Mouse (Mus musculus) kidney, adult 2 months (tissue): ENCODE results near the gene Zmiz1. TPM values are rescaled to one million over a fixed set of nuclear protein-coding genes. Genes with fewer than 3 reads are reported as not detected.
A peak's percentile ranks its signal among the peaks of the same experiment; 100 is the strongest.

ENCODE experiments used
- DNase-seq: peaks from one replicate; pipeline ENCODE4 v3.0.0; 2021
- H3K27ac ChIP-seq: fragments of 200-500 bp; 2 replicates; pipeline ENCODE4 v1.5.1; 2012; ENCODE audit warnings: low read depth, low read length, control low read depth, inconsistent platforms; ENCODE audit not compliant: insufficient read depth
- H3K27me3 ChIP-seq: fragments of 200-500 bp; replicated peaks from 2 replicates; pipeline ENCODE4 v1.6.1; 2012; ENCODE audit warnings: mild to moderate bottlenecking, moderate library complexity, low read length, inconsistent platforms; ENCODE audit not compliant: control insufficient read depth, insufficient read depth
- H3K36me3 ChIP-seq: fragments of 200-500 bp; 2 replicates; pipeline ENCODE4 v1.6.1; 2012; ENCODE audit warnings: mild to moderate bottlenecking, moderate library complexity, low read length, inconsistent platforms; ENCODE audit not compliant: control insufficient read depth, insufficient read depth
- H3K4me1 ChIP-seq: fragments of 200-500 bp; 2 replicates; pipeline ENCODE4 v1.6.1; 2011; ENCODE audit warnings: low read length; ENCODE audit not compliant: control insufficient read depth, insufficient read depth
- H3K4me3 ChIP-seq: fragments of 200-500 bp; 2 replicates; pipeline ENCODE4 v1.5.1; 2011; ENCODE audit warnings: mild to moderate bottlenecking, low read depth, low read length, control low read depth; ENCODE audit not compliant: insufficient read depth
- CTCF ChIP-seq: fragments of 200-500 bp; conservative IDR thresholded peaks from 2 replicates; pipeline ENCODE4 v1.5.1; 2011; ENCODE audit warnings: low read depth, mild to moderate bottlenecking, control low read depth, low read length, moderate library complexity, mixed read lengths; ENCODE audit not compliant: insufficient read depth, insufficient read length
- POLR2A ChIP-seq: fragments of 200-500 bp; IDR thresholded peaks from one replicate; pipeline ENCODE4 v1.6.1; 2011; ENCODE audit warnings: low read depth, low read length, control low read depth
- WGBS: fragments of 180-500 bp; shearing (Covaris S2); methylation state at CpG from one replicate; pipeline ENCODE4 v1.1.7; 2018; 5-methylcytosine and 5-hydroxymethylcytosine counted together
- polyA plus RNA-seq: library from polyadenylated mRNA; depleted of rRNA; stranded (reverse); fragments of >200 nt; gene quantifications from 2 replicates; pipeline ENCODE4 v1.2.3, GENCODE M21; 2012

Gene Zmiz1
- polyA plus RNA-seq, 1 experiment = 42.6 TPM

DNA sequence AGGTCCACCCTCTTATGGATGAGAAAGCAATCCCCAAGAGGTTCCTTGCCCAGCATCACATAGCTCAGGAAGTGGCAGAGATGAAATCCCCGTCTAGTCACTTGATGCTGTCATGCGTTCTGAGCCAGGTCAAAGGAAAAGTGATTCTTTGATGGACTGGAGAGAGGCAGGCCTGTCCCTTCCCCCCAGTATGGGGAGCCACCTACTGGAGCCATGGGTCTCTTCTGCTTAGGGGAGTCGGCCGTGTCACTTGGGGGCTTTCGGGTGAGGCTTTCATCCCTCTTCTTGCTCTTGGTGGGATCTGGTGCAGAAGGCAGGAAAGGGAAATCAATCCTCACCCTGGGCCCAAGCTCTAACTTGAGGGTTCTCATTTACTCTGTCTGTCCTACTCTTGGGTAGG is 71.8 kb downstream of the Zmiz1 start:
- no peak for DNase-seq
- WGBS = 78% methylated on average over 5 of the region's 5 CpGs
- Histone ChIP-seq H3K36me3 (no peaks in the 10 kb centered on the region), H3K27ac (no peak overlapping the region), H3K27me3 (no peaks in the 10 kb centered on the region), H3K4me1 (peaks cover 21% of the 10 kb centered on the region; the same call in 1 of the 2 replicates), H3K4me3 (no peak overlapping the region)
- TF ChIP-seq CTCF (no peak), POLR2A (no peak)

DNA sequence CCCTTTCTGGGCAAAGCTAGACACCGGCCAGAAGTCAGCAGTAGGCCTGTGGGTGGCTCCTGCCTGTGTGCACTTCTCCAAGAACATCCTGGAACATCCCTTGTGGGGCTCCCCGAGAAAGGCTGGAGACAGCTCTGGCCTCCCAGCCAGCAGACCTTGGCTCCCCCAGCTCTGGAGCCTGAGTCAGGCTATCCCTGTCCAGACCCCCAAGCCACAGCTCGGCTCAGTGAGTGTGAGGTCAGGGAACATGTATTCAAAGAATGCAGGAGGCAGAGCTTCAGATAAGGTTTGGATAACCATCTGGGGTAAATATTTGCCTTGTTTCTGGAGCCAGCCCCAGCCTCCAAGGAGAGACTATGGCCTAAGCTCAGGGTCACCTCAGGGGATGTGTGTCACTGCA is 74.0 kb downstream of the Zmiz1 start:
- WGBS = 21% methylated on average over 3 of the region's 3 CpGs
- H3K4me3 ChIP-seq = no peak overlapping the region
- no peaks in the 10 kb centered on the region for H3K36me3 ChIP-seq
- H3K4me1 ChIP-seq = peaks cover 11% of the 10 kb centered on the region; the same call in 1 of the 2 replicates
- DNase-seq = no peak
- TF ChIP-seq CTCF = no peak
- no peak for TF ChIP-seq POLR2A
- H3K27me3 ChIP-seq = no peaks in the 10 kb centered on the region
- peak overlapping the region; percentile 10; the same call in 1 of the 2 replicates for H3K27ac ChIP-seq

DNA sequence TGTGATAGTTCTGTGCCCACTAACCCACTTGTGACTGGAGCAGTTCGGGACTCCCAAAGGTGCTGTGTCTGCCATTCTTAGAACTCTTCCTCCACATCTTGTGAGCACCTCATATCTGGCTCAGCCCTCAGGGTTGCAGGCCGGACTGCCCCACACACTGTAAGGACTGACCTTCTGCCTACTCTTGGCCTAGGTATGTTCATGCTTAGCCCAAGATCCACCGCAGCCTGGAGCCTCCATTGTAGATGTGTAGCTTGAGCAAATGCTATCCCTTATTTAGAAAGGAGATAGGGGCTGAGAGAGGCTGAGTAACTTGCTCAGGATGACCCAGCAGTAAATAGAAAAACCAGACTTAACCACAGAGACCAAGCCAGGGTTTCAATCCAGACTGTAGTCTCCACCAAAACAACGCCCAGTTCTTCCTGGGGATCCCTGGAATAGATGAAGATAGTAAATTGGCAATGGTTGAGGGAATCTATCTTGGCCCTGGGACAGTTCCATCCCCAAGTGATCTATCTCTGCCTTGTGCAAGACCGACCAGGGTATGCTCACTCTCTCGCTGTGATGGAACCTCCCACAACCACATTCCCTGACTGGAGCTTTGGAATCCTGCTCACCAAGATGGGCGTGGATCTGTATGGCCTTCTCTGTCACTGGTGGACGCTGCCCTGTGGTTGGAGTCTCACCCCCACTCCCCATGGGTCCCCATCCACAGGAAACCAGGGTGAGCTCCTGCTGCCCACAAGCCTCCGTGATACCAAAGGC is 74.8 kb downstream of the Zmiz1 start:
- Histone ChIP-seq H3K36me3 (no peaks in the 10 kb centered on the region), H3K4me3 (no peak overlapping the region), H3K27ac (0 out of 2 replicates have a peak overlapping the region, but pooled peaks have one; percentile 4), H3K4me1 (peaks cover 11% of the 10 kb centered on the region; the same call in 1 of the 2 replicates), H3K27me3 (no peaks in the 10 kb centered on the region)
- no peak for DNase-seq
- 57% methylated on average over 9 of the region's 9 CpGs for WGBS
- TF ChIP-seq CTCF = no peak
- TF ChIP-seq POLR2A = no peak

DNA sequence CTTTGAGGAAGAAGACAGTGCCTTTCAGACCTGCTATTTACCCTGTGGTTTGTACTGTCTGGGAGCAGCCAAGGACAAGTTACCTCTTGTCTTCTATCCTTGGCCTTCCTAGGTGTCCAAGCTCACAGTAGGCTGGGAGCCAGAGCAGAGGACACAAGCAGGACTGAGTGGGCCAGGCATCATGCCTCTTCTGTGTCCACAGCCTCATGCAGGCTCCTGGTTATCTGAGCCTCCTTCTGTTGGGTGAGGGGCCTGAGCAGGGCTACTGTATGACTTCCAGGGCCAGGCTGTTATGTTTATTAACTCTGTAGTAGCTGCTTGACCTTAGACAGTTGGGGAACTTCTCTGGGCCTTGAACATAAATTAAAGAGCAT is 75.4 kb downstream of the Zmiz1 start:
- DNase-seq = no peak
- H3K27ac ChIP-seq = 0 out of 2 replicates have a peak overlapping the region, but pooled peaks have one; percentile 4
- no peaks in the 10 kb centered on the region for H3K27me3 ChIP-seq
- no peak for TF ChIP-seq CTCF
- peaks cover 11% of the 10 kb centered on the region; the same call in 1 of the 2 replicates for H3K4me1 ChIP-seq
- H3K4me3 ChIP-seq = no peak overlapping the region
- no peaks in the 10 kb centered on the region for H3K36me3 ChIP-seq

DNA sequence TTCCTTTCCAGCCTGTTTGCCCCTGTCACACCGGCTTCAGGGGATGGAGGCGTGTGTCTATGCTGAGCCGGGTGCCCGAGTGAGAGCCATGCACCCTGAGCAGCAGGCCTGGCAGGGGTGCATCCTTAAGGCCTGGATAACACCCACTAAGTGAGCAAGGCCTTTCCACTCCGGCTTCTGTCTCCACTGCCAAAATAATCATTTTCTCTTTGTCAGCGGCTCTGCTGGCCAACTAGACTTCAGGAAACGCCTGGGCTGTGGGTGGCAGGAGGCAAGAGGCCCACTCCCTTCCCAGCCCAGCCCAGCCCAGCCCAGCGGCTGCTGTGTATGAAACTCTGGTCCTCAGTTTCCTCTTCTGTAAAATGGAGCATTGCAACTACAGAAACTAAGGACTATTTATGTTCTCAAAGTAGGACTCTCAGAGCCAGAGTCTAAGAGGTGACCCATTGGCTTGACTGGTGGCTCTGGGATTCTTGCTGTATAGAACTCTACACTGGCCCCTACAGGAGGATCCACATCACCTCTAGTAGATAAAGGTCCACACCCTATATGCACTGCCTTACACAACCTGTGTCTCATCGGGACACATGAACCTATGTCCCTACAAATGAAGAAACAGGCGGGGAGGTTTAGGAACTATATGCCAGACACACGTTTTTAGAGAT is 76.1 kb downstream of the Zmiz1 start:
- peaks cover 17% of the 10 kb centered on the region; the same call in 1 of the 2 replicates for H3K4me1 ChIP-seq
- WGBS = 60% methylated on average over 11 of the region's 11 CpGs
- H3K4me3 ChIP-seq = no peak overlapping the region
- H3K27me3 ChIP-seq = no peaks in the 10 kb centered on the region
- no peak overlapping the region for H3K27ac ChIP-seq
- DNase-seq = no peak
- no peaks in the 10 kb centered on the region for H3K36me3 ChIP-seq
- TF ChIP-seq CTCF (no peak), POLR2A (no peak)

DNA sequence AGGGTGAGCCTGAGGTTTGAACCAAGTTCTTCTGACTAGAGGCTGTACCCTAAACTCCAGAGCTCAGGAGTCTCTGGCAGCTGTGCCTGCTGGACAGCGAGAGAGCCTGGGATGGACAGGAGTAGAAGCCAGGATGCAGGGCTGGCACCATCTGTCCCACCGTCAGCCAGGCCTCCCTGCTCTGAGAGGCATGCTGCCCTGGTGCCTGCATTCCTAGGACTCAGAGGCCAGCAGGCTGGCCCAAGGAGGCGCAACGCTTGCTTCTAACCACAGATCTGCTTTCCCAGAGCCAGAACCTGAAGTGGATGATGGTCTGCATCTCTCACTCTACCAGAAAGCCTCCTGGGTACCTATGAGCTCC is 76.6 kb downstream of the Zmiz1 start:
- no peak for TF ChIP-seq CTCF
- no peak for TF ChIP-seq POLR2A
- Histone ChIP-seq H3K4me1 (peaks cover 21% of the 10 kb centered on the region; the same call in 1 of the 2 replicates), H3K4me3 (no peak overlapping the region), H3K27ac (no peak overlapping the region), H3K36me3 (no peaks in the 10 kb centered on the region), H3K27me3 (no peaks in the 10 kb centered on the region)
- DNase-seq = no peak
- WGBS = 68% methylated on average over 4 of the region's 4 CpGs

DNA sequence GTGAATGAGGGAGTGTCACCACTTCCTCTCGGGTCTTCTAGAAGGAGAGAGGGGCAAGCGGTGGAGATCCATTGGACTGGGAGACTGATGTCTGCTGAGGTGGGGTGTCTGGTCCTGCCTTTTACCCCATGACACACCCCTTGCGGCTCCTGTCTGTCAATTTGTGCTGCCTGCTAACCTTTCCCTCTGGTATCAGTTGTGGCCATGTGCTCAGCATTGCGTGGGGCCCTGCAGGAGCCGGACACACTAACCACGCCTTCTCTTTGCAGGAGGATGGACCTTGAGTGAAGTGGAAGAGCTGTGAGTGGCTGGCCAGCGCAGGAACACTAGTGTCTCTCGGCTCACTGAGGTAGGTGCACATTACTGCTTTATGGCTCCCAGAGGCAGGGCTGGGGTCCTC is 77.5 kb downstream of the Zmiz1 start:
- H3K36me3 ChIP-seq = no peaks in the 10 kb centered on the region
- no peak overlapping the region for H3K27ac ChIP-seq
- peaks cover 23% of the 10 kb centered on the region; the same call in 1 of the 2 replicates for H3K4me1 ChIP-seq
- no peak overlapping the region for H3K4me3 ChIP-seq
- no peak for TF ChIP-seq CTCF
- no peak for TF ChIP-seq POLR2A
- DNase-seq = no peak
- no peaks in the 10 kb centered on the region for H3K27me3 ChIP-seq
- WGBS = 90% methylated on average over 8 of the region's 8 CpGs
